Mouse (Mus musculus) lung, adult 2 months (tissue): ENCODE measurements at regions not wholly inside any gene's neighbourhood (a gene's known extent, or its start where the extent isn't known, plus 50 kb on each side); places are given as distances from the start of the nearest gene placed in this dataset.

ENCODE experiments used
- DNase-seq: peaks from one replicate; pipeline ENCODE4 v3.0.0; 2022
- H3K4me1 ChIP-seq: fragments of 200-500 bp; 2 replicates; pipeline ENCODE4 v1.6.1; 2011; ENCODE audit warnings: low read length; ENCODE audit not compliant: control insufficient read depth, insufficient read depth
- H3K4me3 ChIP-seq: fragments of 200-500 bp; replicated peaks from 2 replicates; pipeline ENCODE3; 2011; ENCODE audit warnings: low read depth, mild to moderate bottlenecking, control low read depth, low read length; ENCODE audit errors: extremely low read depth
- CTCF ChIP-seq: fragments of 200-500 bp; IDR thresholded peaks from 2 replicates; pipeline ENCODE4 v1.5.1; 2011; ENCODE audit warnings: mild to moderate bottlenecking, low read length, control low read depth; ENCODE audit not compliant: insufficient read depth
- POLR2A ChIP-seq: fragments of 200-500 bp; IDR thresholded peaks from 2 replicates; pipeline ENCODE4 v1.6.1; 2011; ENCODE audit warnings: low read depth, mild to moderate bottlenecking, control low read depth, low read length, borderline replicate concordance; ENCODE audit errors: extremely low read depth
- WGBS: fragments of 180-500 bp; shearing (Covaris S2); methylation state at CpG from one replicate; pipeline ENCODE4 v1.1.7; 2018; 5-methylcytosine and 5-hydroxymethylcytosine counted together

- H3K4me3 ChIP-seq, result no peak overlapping the region
- TF ChIP-seq POLR2A (no peak), CTCF (no peak)
- WGBS, result 27% methylated on average over 19 of the region's 19 CpGs
- DNase-seq, result no peak
- H3K4me1 ChIP-seq, result no peaks in the 10 kb centered on the region
These were observed 368.5 kb downstream of the Vrk1 start for GRCm38 (mm10) chr12:106378303-106379075.

DNA sequence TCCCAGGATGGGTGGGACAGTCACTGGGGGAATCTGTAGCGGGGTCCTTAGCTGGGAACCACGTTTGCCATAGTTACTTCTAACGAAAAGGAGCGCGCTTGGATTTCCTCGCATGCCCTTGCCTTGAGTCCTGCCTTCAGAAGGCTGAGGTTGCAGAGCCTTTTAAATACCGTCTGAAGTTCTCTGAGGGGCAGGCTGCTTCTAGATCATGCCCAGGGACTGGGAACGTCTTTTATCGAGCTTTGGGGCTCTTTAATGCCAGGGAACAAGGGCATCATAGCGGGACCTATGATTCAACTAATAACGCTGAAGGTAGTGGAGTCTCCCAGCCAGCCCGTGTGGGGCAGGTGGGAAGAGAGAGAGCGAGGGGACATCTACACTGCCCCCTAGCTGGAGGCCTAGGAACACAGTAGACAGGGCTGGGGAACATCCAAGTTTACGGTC lies 369.1 kb downstream of the Vrk1 start:
- WGBS, result 2% methylated on average over 14 of the region's 14 CpGs
- Histone ChIP-seq H3K4me3 (no peak overlapping the region), H3K4me1 (no peaks in the 10 kb centered on the region)
- TF ChIP-seq POLR2A, result no peak
- peak; percentile 38 for TF ChIP-seq CTCF
- no peak for DNase-seq

DNA sequence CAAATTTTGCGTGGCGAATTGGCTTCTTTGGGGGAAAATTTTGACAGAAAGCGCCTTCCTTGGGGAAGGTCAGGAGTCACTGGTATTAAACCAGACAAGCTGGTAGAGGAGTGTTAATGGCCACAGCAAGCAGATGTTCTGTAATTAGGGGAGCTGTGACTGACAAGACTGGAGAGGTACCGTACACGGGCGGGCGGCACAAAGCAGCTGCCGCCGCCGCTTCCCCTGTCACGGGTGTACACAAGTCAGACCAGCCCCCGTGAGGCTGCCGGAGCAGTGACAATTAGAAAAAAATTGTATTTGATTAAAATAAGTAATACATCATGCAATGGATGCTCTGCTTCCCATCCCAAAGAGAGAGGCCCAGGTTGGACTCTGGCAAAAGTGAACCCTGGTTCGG lies 369.8 kb downstream of the Vrk1 start:
- Histone ChIP-seq H3K4me1 (no peaks in the 10 kb centered on the region), H3K4me3 (no peak overlapping the region)
- TF ChIP-seq POLR2A (no peak), CTCF (no peak)
- no peak for DNase-seq
- 53% methylated on average over 14 of the region's 14 CpGs for WGBS

GRCm38 (mm10) chr12:106381821-106382220 lies 371.8 kb downstream of the Vrk1 start:
- H3K4me1 ChIP-seq, result no peaks in the 10 kb centered on the region
- DNase-seq, result no peak
- no peak for TF ChIP-seq POLR2A
- TF ChIP-seq CTCF, result no peak
- WGBS, result 78% methylated on average over 15 of the region's 15 CpGs
- H3K4me3 ChIP-seq, result no peak overlapping the region

GRCm38 (mm10) chr12:106389214-106389613 lies 379.2 kb downstream of the Vrk1 start:
- 90% methylated on average over 11 of the region's 11 CpGs for WGBS
- H3K4me3 ChIP-seq, result no peak overlapping the region
- no peak for TF ChIP-seq CTCF
- TF ChIP-seq POLR2A, result no peak
- no peaks in the 10 kb centered on the region for H3K4me1 ChIP-seq
- no peak for DNase-seq

DNA sequence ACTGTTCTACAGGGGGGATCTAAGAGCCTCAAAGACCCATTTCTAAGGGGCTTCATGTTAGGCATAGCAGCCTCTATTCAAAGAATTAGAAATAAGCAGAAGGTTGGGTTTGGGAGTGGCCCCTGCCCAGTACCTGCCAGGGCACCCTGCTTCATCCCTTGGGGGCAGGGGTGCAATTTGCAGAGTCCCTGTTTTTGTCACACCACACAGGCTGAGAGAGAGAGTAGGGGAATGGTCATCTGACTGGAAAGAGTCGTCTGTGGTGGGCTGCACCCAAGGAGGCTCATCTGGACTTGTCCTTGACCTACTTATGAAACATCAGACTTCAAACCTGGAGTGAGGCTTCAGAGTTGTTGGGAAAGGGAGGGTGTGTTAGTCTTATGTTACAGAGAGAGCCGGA lies 382.3 kb downstream of the Vrk1 start:
- WGBS, result 63% methylated on average over 2 of the region's 2 CpGs
- Histone ChIP-seq H3K4me1 (no peaks in the 10 kb centered on the region), H3K4me3 (no peak overlapping the region)
- TF ChIP-seq CTCF (no peak), POLR2A (no peak)
- DNase-seq, result no peak

DNA sequence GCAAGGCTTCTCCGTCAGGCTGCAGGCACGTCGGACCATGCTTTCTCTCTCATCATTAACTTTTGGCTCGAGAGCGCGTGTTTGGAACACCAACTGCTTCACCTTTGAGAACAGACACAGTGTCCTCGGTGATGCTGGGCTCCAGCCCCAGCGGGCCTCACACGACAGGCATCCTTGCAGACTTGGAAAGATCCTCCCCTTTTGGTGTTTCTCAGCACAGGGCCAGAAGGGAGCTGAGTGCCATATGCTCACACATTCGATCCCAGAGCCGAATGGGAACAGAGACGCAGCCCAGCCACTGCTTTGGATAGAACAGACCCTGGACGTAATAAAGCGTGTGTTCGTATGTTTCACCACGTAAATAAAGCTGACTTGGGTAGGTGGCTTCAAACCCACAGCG lies 389.1 kb downstream of the Vrk1 start:
- H3K4me3 ChIP-seq, result no peak overlapping the region
- H3K4me1 ChIP-seq, result no peaks in the 10 kb centered on the region
- 79% methylated on average over 17 of the region's 17 CpGs for WGBS
- DNase-seq, result no peak
- no peak for TF ChIP-seq POLR2A
- TF ChIP-seq CTCF, result no peak

DNA sequence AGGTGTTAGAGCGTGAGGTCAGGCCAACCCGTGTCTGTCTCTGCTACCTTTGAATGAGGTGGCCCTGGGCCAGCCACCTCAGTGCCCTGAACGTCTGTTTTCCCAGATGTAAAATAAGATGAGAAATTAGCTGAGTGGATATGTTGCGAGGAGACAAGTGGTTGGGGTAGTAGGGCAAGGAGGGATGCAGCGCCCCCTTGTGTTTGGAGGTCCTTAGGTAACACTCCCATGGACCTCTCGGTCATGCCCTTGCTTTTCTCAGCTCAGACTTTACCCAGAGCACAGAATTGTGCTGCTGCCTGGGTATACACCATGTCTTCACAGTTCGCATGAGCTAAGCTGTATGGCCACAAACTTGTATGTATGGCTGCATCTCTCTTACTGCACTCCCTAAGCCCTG lies 401.0 kb downstream of the Vrk1 start:
- H3K4me3 ChIP-seq, result no peak overlapping the region
- TF ChIP-seq CTCF (no peak), POLR2A (no peak)
- H3K4me1 ChIP-seq, result no peaks in the 10 kb centered on the region
- DNase-seq, result no peak
- WGBS, result 79% methylated on average over 7 of the region's 7 CpGs

- 65% methylated on average over 4 of the region's 4 CpGs for WGBS
- no peak for TF ChIP-seq POLR2A
- TF ChIP-seq CTCF, result no peak
- no peaks in the 10 kb centered on the region for H3K4me1 ChIP-seq
- DNase-seq, result no peak
- H3K4me3 ChIP-seq, result no peak overlapping the region
These were observed 416.6 kb downstream of the Vrk1 start for GRCm38 (mm10) chr12:106426631-106427030.

DNA sequence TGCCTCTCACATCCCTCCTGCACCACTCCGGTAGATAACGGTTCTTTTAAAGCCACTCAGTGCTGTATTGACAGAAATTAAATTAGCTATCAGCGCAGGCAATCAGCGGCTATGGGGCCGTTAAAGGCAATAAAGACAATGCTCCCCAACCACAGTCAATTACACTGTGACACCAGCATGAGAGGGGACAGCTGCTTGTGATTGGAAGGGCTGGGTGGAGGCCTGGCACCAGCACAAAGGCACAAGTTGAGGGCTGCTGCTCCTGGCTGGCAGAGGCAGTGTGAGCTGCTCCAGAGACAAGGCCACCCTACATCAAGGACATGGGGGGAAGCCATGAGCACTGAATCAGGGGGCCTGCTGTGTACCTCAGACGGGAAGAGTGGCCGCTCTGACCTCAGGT lies 420.0 kb downstream of the Vrk1 start:
- 61% methylated on average over 7 of the region's 7 CpGs for WGBS

GRCm38 (mm10) chr12:106445151-106445550 lies 435.1 kb downstream of the Vrk1 start:
- DNase-seq, result no peak
- Histone ChIP-seq H3K4me1 (no peaks in the 10 kb centered on the region), H3K4me3 (no peak overlapping the region)
- TF ChIP-seq CTCF (no peak), POLR2A (no peak)
- WGBS, result 73% methylated on average over 7 of the region's 7 CpGs

More for the DNA sequence above, 420.0 kb downstream of the Vrk1 start:
- no peak for TF ChIP-seq POLR2A
- TF ChIP-seq CTCF, result no peak
- H3K4me3 ChIP-seq, result no peak overlapping the region
- H3K4me1 ChIP-seq, result no peaks in the 10 kb centered on the region
- no peak for DNase-seq
